Comparison of ENCODE assay signal across 20 mouse cellular contexts in the genomic region with DNA sequence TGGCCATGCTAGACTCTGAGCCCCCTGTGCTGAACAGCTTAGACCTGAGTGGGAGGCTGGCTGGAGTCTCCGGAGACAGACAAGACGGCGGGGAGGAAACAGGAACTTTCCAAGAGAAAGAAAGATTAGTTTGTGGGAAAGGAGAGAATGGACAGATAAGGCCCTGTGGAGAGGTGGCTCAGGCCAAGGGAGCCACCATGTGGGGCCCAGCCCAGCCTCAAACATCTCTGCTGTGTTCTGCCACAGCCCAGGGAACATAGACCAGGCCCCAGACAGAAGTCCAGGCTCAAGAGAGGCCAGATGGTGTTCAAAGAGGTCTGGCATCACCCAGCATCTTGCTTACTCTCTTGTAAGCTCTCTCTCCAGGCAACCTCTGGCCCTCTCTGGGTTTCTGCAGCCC. TPM values are rescaled to one million over a fixed set of nuclear protein-coding genes. Genes with fewer than 3 reads are reported as not detected.
A peak's percentile ranks its signal among the peaks of the same experiment; 100 is the strongest.
DNase-seq lines count a peak whose midpoint lies in the region; ATAC-seq and TF ChIP-seq lines count a peak whose summit lies in the region.
"Had no signal": no experiment of that assay in that cellular context is flagged by ENCODE, and none has a peak within 500 bp of the region (broad histone marks: within the 10 kb centered on the region; RNA-seq: fewer than 3 reads in every experiment).

No protein-coding gene starts in this region.

- no peaks in the 10 kb centered on the region for H3K79me2 ChIP-seq in heart, adult 2 months (replicated peaks; ENCODE audit: control insufficient read depth, insufficient read depth, low read length)

- 0 out of 2 replicates have a peak, but pooled peaks cover 4% of the 10 kb centered on the region for H3K36me3 ChIP-seq in heart, embryonic 14.5 days (ENCODE audit: control insufficient read depth, insufficient read depth, low read length)
- no peaks in the 10 kb centered on the region for H3K36me3 ChIP-seq in heart, adult 2 months (ENCODE audit: control insufficient read depth, insufficient read depth, low read length)
- no peaks in the 10 kb centered on the region for H3K36me3 ChIP-seq in intestine, embryonic 14.5 days (ENCODE audit: control insufficient read depth, insufficient read depth, low read length)
- H3K36me3 ChIP-seq in intestine, postnatal 0 days (ENCODE audit: control insufficient read depth, insufficient read depth): no peaks in the 10 kb centered on the region
- H3K36me3 ChIP-seq in limb, embryonic 10.5 days: peaks cover 23% of the 10 kb centered on the region
- H3K36me3 ChIP-seq: forebrain, embryonic 15.5 days; midbrain, embryonic 15.5 days had no signal

- no peak for TF ChIP-seq EP300 in heart, adult 2 months (IDR thresholded peaks at IDR 0.05; ENCODE audit: insufficient read depth, low read depth, low read length)

- no peak for DNase-seq in heart, adult 2 months
- no peak for DNase-seq in intestine, embryonic 14.5 days (ENCODE audit: low spot score)
- DNase-seq in MN1 (ENCODE audit: low spot score): peak; percentile 85
- DNase-seq in limb, embryonic 10.5 days (ENCODE audit: low spot score): no peak
- DNase-seq in right cerebral cortex, postnatal 10 days (ENCODE audit: low spot score in 2 of 2): no peak
- DNase-seq: adrenal gland, adult 2 months; cerebellum, adult 9-10 months; gastrocnemius, postnatal 36 days; kidney, adult 11 months; kidney, postnatal 10 days; thymus, postnatal 14 days had no signal

- 18% methylated on average over 3 of the region's 3 CpGs for WGBS in heart, embryonic 14.5 days
- WGBS in heart, adult 2 months: 19% methylated on average over 3 of the region's 3 CpGs
- WGBS in intestine, embryonic 14.5 days: 45% methylated on average over 3 of the region's 3 CpGs
- 59% methylated on average over 3 of the region's 3 CpGs for WGBS in intestine, postnatal 0 days
- 84% methylated on average over 3 of the region's 3 CpGs for WGBS in limb, embryonic 10.5 days

- H3K4me1 ChIP-seq in heart, embryonic 14.5 days (ENCODE audit: control insufficient read depth in 2 of 2, insufficient read depth in 2 of 2, low read length in 2 of 2): peaks cover 45 to 60% of the 10 kb centered on the region in 2 experiments
- H3K4me1 ChIP-seq in heart, adult 2 months (ENCODE audit: control insufficient read depth, insufficient read depth, low read length): no peaks in the 10 kb centered on the region
- peaks cover 6% of the 10 kb centered on the region; the same call in 1 of the 2 replicates for H3K4me1 ChIP-seq in intestine, embryonic 14.5 days (replicated peaks; ENCODE audit: control insufficient read depth, insufficient read depth, low read length)
- H3K4me1 ChIP-seq in intestine, postnatal 0 days (replicated peaks; ENCODE audit: control insufficient read depth, insufficient read depth, low read length): no peaks in the 10 kb centered on the region
- peaks cover 64% of the 10 kb centered on the region for H3K4me1 ChIP-seq in limb, embryonic 10.5 days
- H3K4me1 ChIP-seq: forebrain, embryonic 15.5 days; midbrain, embryonic 15.5 days had no signal

- TF ChIP-seq CTCF in heart, adult 2 months (IDR thresholded peaks at IDR 0.05): no peak
- no peak for TF ChIP-seq CTCF in intestine, postnatal 0 days (IDR thresholded peaks at IDR 0.05; ENCODE audit: low read depth)

- H3K4me3 ChIP-seq in heart, embryonic 14.5 days (ENCODE audit: control insufficient read depth in 1 of 2, insufficient read depth in 1 of 2, low read depth in 1 of 2, low read length in 2 of 2): no peak overlapping the region
- H3K4me3 ChIP-seq in heart, adult 2 months: no peak overlapping the region
- H3K4me3 ChIP-seq in intestine, embryonic 14.5 days (ENCODE audit: low read depth, low read length): no peak overlapping the region
- H3K4me3 ChIP-seq in intestine, postnatal 0 days (ENCODE audit: low read depth, low read length): no peak overlapping the region
- no peak overlapping the region for H3K4me3 ChIP-seq in limb, embryonic 10.5 days
- H3K4me3 ChIP-seq: embryonic facial prominence, embryonic 13.5 days; forebrain, embryonic 15.5 days; midbrain, embryonic 15.5 days; myocyte had no signal

- no peaks in the 10 kb centered on the region for H3K9me3 ChIP-seq in heart, embryonic 14.5 days (ENCODE audit: control insufficient read depth, low read length)
- no peaks in the 10 kb centered on the region for H3K9me3 ChIP-seq in intestine, embryonic 14.5 days (ENCODE audit: control insufficient read depth, low read length)
- H3K9me3 ChIP-seq in intestine, postnatal 0 days (ENCODE audit: control insufficient read depth): no peaks in the 10 kb centered on the region
- no peaks in the 10 kb centered on the region for H3K9me3 ChIP-seq in limb, embryonic 10.5 days (replicated peaks)
- H3K9me3 ChIP-seq: embryonic facial prominence, embryonic 13.5 days; forebrain, embryonic 15.5 days; midbrain, embryonic 15.5 days had no signal

- no peak for TF ChIP-seq POLR2A in heart, adult 2 months (IDR thresholded peaks at IDR 0.05; ENCODE audit: insufficient read depth, low read depth, low read length)

- H3K27ac ChIP-seq in heart, embryonic 14.5 days (replicated peaks in 1 of 2; ENCODE audit: control insufficient read depth in 1 of 2, insufficient read depth in 1 of 2, low read depth in 2 of 2, low read length in 2 of 2): peak overlapping the region; percentile 69 to 71
- no peak overlapping the region for H3K27ac ChIP-seq in heart, adult 2 months
- 0 out of 2 replicates have a peak overlapping the region, but pooled peaks have one; percentile 22 for H3K27ac ChIP-seq in intestine, embryonic 14.5 days (ENCODE audit: low read depth)
- H3K27ac ChIP-seq in intestine, postnatal 0 days (ENCODE audit: low read depth, low read length): no peak overlapping the region
- H3K27ac ChIP-seq in limb, embryonic 10.5 days: peak overlapping the region; percentile 54; the same call in 1 of the 2 replicates
- H3K27ac ChIP-seq: embryonic facial prominence, embryonic 13.5 days; forebrain, embryonic 15.5 days; liver, embryonic 14.5 days; midbrain, embryonic 15.5 days had no signal

- no peak overlapping the region for H3K4me2 ChIP-seq in heart, embryonic 14.5 days (ENCODE audit: low read length)
- H3K4me2 ChIP-seq in intestine, embryonic 14.5 days (ENCODE audit: low read length): no peak overlapping the region
- H3K4me2 ChIP-seq in intestine, postnatal 0 days (replicated peaks; ENCODE audit: low read depth): no peak overlapping the region
- H3K4me2 ChIP-seq: embryonic facial prominence, embryonic 13.5 days; forebrain, embryonic 15.5 days; midbrain, embryonic 15.5 days had no signal

- intact Hi-C loops in heart, adult 2 months (cut with DNase I): no loop called here

- peak; percentile 49 for ATAC-seq in heart, embryonic 14.5 days (ENCODE audit: insufficient number of reproducible peaks, insufficient read depth, low FRiP score, low read depth)
- no peak for ATAC-seq in intestine, embryonic 14.5 days (replicated peaks; ENCODE audit: low FRiP score, low TSS enrichment, low read depth)
- no peak for ATAC-seq in intestine, postnatal 0 days
- ATAC-seq: forebrain, embryonic 15.5 days; lung, postnatal 0 days; midbrain, embryonic 15.5 days had no signal

- peak overlapping the region; percentile 30; the same call in 1 of the 2 replicates for H3K9ac ChIP-seq in heart, embryonic 14.5 days (ENCODE audit: low read length)
- H3K9ac ChIP-seq in heart, adult 2 months (ENCODE audit: low read depth, low read length): no peak overlapping the region
- no peak overlapping the region for H3K9ac ChIP-seq in intestine, embryonic 14.5 days (ENCODE audit: low read length)
- H3K9ac ChIP-seq in intestine, postnatal 0 days (ENCODE audit: low read depth, low read length): no peak overlapping the region
- H3K9ac ChIP-seq: embryonic facial prominence, embryonic 13.5 days; forebrain, embryonic 15.5 days; liver, embryonic 14.5 days; midbrain, embryonic 15.5 days had no signal

- no peaks in the 10 kb centered on the region for H3K27me3 ChIP-seq in heart, embryonic 14.5 days (ENCODE audit: control insufficient read depth, insufficient read depth, low read length)
- H3K27me3 ChIP-seq in heart, adult 2 months (ENCODE audit: control insufficient read depth, insufficient read depth, low read length): no peaks in the 10 kb centered on the region
- no peaks in the 10 kb centered on the region for H3K27me3 ChIP-seq in intestine, embryonic 14.5 days (replicated peaks; ENCODE audit: control insufficient read depth, insufficient read depth, low read length)
- H3K27me3 ChIP-seq in intestine, postnatal 0 days (replicated peaks; ENCODE audit: control insufficient read depth, insufficient read depth, low read length): no peaks in the 10 kb centered on the region
- H3K27me3 ChIP-seq in limb, embryonic 10.5 days (ENCODE audit: low read depth, poor library complexity, severe bottlenecking): peaks cover 47% of the 10 kb centered on the region
- H3K27me3 ChIP-seq: embryonic facial prominence, embryonic 13.5 days; forebrain, embryonic 15.5 days; midbrain, embryonic 15.5 days had no signal

RNA-seq across cellular contexts. Expression of a gene that starts 22.2 kb away (rescaled TPM):
- 13.5 and 14.7 TPM in 2 replicates for polyA plus RNA-seq in heart, embryonic 14.5 days (2014; fragmentation: Nextera tagmentation; extraction: Ambion mirVana)
- 1 to 10 TPM; 4.8 to 7.3 TPM for total RNA-seq in heart, adult 2 months (2021)
- 6.2 and 9.0 TPM in 2 replicates for polyA plus RNA-seq in heart, adult 2 months (2012; rRNA removed)
- polyA plus RNA-seq in intestine, embryonic 14.5 days (2014; fragmentation: Nextera tagmentation; extraction: Ambion mirVana): 3.6 and 3.9 TPM in 2 replicates
- polyA plus RNA-seq in intestine, postnatal 0 days (2015; fragmentation: Nextera tagmentation; extraction: Ambion mirVana): 0.80 and 1.1 TPM in 2 replicates
- 10.3 and 19.3 TPM in 2 replicates for polyA plus RNA-seq in limb, embryonic 10.5 days (2016; fragmentation: Nextera tagmentation; extraction: Ambion mirVana)
- total RNA-seq: megakaryocyte progenitor cell, adult 5-6 weeks had no signal

Comparison
In these comparisons a context has a peak if more than half of its experiments do, and no peak if none do; other contexts are left out.
1. H3K27ac ChIP-seq: peak in heart, embryonic 14.5 days (2 of 2), intestine, embryonic 14.5 days (single experiment) and limb, embryonic 10.5 days (single experiment); none in heart, adult 2 months (single experiment) and intestine, postnatal 0 days (single experiment).